In the genomic region with DNA sequence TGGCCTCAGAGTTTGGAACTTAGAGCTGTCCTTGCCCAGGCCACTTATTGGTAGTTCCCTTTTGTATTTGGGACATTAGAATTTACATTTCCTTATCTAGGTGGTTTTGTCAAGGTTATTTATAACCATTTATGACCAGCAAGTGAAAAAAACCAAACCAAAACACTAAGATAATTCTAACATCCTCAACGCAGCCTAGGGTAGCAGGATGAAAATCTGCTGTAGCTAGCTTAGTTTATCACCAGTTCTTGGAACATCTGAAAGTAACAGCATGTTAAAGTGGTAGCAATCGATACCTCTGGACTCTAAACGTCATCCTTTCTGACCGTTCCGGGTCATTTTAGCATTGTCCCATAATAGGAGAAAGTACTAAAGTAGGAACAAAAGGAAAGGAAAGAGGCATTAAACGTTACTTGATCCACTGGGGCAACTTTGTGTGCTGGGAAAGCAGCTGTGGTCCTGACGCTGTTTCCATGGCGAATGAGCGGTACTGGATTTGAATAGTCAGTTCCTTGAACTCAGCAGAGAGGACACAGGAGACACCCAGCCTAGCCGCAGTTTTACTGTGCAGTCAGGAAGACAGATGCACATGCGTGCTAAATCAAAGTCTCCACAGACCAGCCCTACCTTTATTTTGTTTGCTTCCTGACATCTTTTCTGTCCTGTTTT, we compare ENCODE assay signal across 9 mouse cellular contexts. TPM values are rescaled to one million over a fixed set of nuclear protein-coding genes. Genes with fewer than 3 reads are reported as not detected.
DNase-seq lines count a peak whose midpoint lies in the region; ATAC-seq and TF ChIP-seq lines count a peak whose summit lies in the region.
"Had no signal": no experiment of that assay in that cellular context is flagged by ENCODE, and none has a peak within 500 bp of the region (broad histone marks: within the 10 kb centered on the region; RNA-seq: fewer than 3 reads in every experiment).

No protein-coding gene starts in this region.

- no peaks in the 10 kb centered on the region for H3K36me3 ChIP-seq in kidney, postnatal 0 days (ENCODE audit: insufficient read depth, low read length)
- H3K36me3 ChIP-seq in neural tube, embryonic 11.5 days (ENCODE audit: control insufficient read depth, insufficient read depth, low read length), result no peaks in the 10 kb centered on the region

- intact Hi-C loops in gastrocnemius, postnatal 14 days (cut with DNase I; ENCODE audit: low total_unique reads), result no loop called here

- DNase-seq in kidney, postnatal 0 days (ENCODE audit: low spot score), result no peak
- no peak for DNase-seq in kidney, postnatal 14 days
- DNase-seq in embryo, embryonic 10 days (ENCODE audit: low spot score), result peak; percentile 78
- DNase-seq in gastrocnemius, postnatal 14 days, result peak; percentile 33
- peak; percentile 62 for DNase-seq in neural tube, embryonic 11.5 days (ENCODE audit: low spot score)
- no peak for DNase-seq in urinary bladder, postnatal 25 days (ENCODE audit: low spot score)
- no peak for DNase-seq in layer of hippocampus, adult 18-20 months (ENCODE audit: low spot score in 2 of 2)

- H3K4me2 ChIP-seq in kidney, postnatal 0 days (ENCODE audit: low read length), result no peak overlapping the region
- no peak overlapping the region for H3K4me2 ChIP-seq in neural tube, embryonic 11.5 days (ENCODE audit: low read depth)

- H3K27me3 ChIP-seq in kidney, postnatal 0 days (ENCODE audit: insufficient read depth, low read length), result no peaks in the 10 kb centered on the region
- no peaks in the 10 kb centered on the region for H3K27me3 ChIP-seq in neural tube, embryonic 11.5 days (ENCODE audit: control insufficient read depth, insufficient read depth, low read length)

- no peaks in the 10 kb centered on the region for H3K9me3 ChIP-seq in kidney, postnatal 0 days (replicated peaks; ENCODE audit: low read length)
- H3K9me3 ChIP-seq in neural tube, embryonic 11.5 days (ENCODE audit: control insufficient read depth, low read length), result no peaks in the 10 kb centered on the region

- WGBS in kidney, postnatal 0 days, result 44% methylated on average over 11 of the region's 11 CpGs
- 31% methylated on average over 11 of the region's 11 CpGs for WGBS in neural tube, embryonic 11.5 days

- H3K9ac ChIP-seq in kidney, postnatal 0 days (ENCODE audit: low read depth, low read length), result no peak overlapping the region
- H3K9ac ChIP-seq in neural tube, embryonic 11.5 days (ENCODE audit: low read length), result no peak overlapping the region

- TF ChIP-seq CTCF in kidney, postnatal 0 days (IDR thresholded peaks at IDR 0.05; ENCODE audit: low read depth), result no peak

- no peak for ATAC-seq in kidney, postnatal 0 days (replicated peaks; ENCODE audit: low FRiP score, low read depth)
- ATAC-seq in neural tube, embryonic 11.5 days (ENCODE audit: insufficient read depth, low FRiP score, low TSS enrichment), result peak; percentile 87
- ATAC-seq in megakaryocyte-erythroid progenitor cell, adult 5-6 weeks (replicated peaks; ENCODE audit: low FRiP score, low TSS enrichment, poor library complexity, severe bottlenecking), result no peak

- H3K4me3 ChIP-seq in kidney, postnatal 0 days (replicated peaks; ENCODE audit: low read depth, low read length), result no peak overlapping the region
- H3K4me3 ChIP-seq in neural tube, embryonic 11.5 days (ENCODE audit: low read depth, low read length), result no peak overlapping the region
- H3K4me3 ChIP-seq: erythroblast, embryonic 14.5 days had no signal

- peaks cover 11% of the 10 kb centered on the region; the same call in 1 of the 2 replicates for H3K4me1 ChIP-seq in kidney, postnatal 0 days (replicated peaks; ENCODE audit: insufficient read depth, low read length)
- peaks cover 21% of the 10 kb centered on the region for H3K4me1 ChIP-seq in neural tube, embryonic 11.5 days (ENCODE audit: control insufficient read depth, insufficient read depth, low read length)

- peak overlapping the region; percentile 33; the same call in 1 of the 2 replicates for H3K27ac ChIP-seq in kidney, postnatal 0 days
- H3K27ac ChIP-seq in neural tube, embryonic 11.5 days (ENCODE audit: low read depth, low read length), result peak overlapping the region; percentile 54

RNA-seq across cellular contexts. Expression of a gene that starts 42.1 kb away (rescaled TPM):
- 43.8 and 47.8 TPM in 2 replicates for polyA plus RNA-seq in kidney, postnatal 0 days (2015; fragmentation: Nextera tagmentation; extraction: Ambion mirVana)
- 10 to 100 TPM; 17.3 to 18.8 TPM for total RNA-seq in gastrocnemius, postnatal 14 days (2021)
- 19.7 and 21.1 TPM in 2 replicates for polyA plus RNA-seq in neural tube, embryonic 11.5 days (2014; fragmentation: Nextera tagmentation; extraction: Ambion mirVana)
- 0.67 and 1.4 TPM in 2 replicates for total RNA-seq in megakaryocyte-erythroid progenitor cell, adult 5-6 weeks (2014; fragmentation: Nextera tagmentation)
- total RNA-seq in megakaryocyte-erythroid progenitor cell, adult 5-6 weeks (2017), result 1.3 and 1.6 TPM in 2 replicates
- 10 to 100 TPM; 27.9 to 31.8 TPM for total RNA-seq in layer of hippocampus, adult 18-20 months (2021)

RNA-seq across cellular contexts. Expression of a gene that starts 58.1 kb away (rescaled TPM):
- 42.7 and 45.1 TPM in 2 replicates for polyA plus RNA-seq in kidney, postnatal 0 days (2015; fragmentation: Nextera tagmentation; extraction: Ambion mirVana)
- 1 to 10 TPM; 5.8 to 6.5 TPM for total RNA-seq in gastrocnemius, postnatal 14 days (2021)
- polyA plus RNA-seq in neural tube, embryonic 11.5 days (2014; fragmentation: Nextera tagmentation; extraction: Ambion mirVana), result 52.3 and 53.8 TPM in 2 replicates
- 33.7 and 49.1 TPM in 2 replicates for total RNA-seq in megakaryocyte-erythroid progenitor cell, adult 5-6 weeks (2014; fragmentation: Nextera tagmentation)
- total RNA-seq in megakaryocyte-erythroid progenitor cell, adult 5-6 weeks (2017), result 53.1 and 76.9 TPM in 2 replicates
- total RNA-seq in layer of hippocampus, adult 18-20 months (2021), result 10 to 100 TPM; 14.1 to 15.3 TPM

Comparison
In these comparisons a context has a peak if more than half of its experiments do, and no peak if none do; other contexts are left out.
1. DNase-seq: peak in embryo, embryonic 10 days (single experiment), gastrocnemius, postnatal 14 days (single experiment) and neural tube, embryonic 11.5 days (single experiment); none in kidney, postnatal 0 days (single experiment), kidney, postnatal 14 days (single experiment), urinary bladder, postnatal 25 days (single experiment) and layer of hippocampus, adult 18-20 months (0 of 2).
2. RNA of a gene that starts 42.1 kb away (total RNA-seq): 27.9 to 31.8 TPM in layer of hippocampus, adult 18-20 months and 17.3 to 18.8 TPM in gastrocnemius, postnatal 14 days; 0.67 to 1.6 TPM in megakaryocyte-erythroid progenitor cell, adult 5-6 weeks; every median in the first group is over 4 times any median in the second.